Mouse (Mus musculus): ENCODE measurements around the gene Mbl2. TPM values are rescaled to one million over a fixed set of nuclear protein-coding genes. Genes with fewer than 3 reads are reported as not detected.

Mbl2 gene
- polyA plus RNA-seq (2012; rRNA removed) (0.65 and 0.86 TPM in 2 replicates), polyA plus RNA-seq (2014; fragmentation: Nextera tagmentation; extraction: Ambion mirVana) (1.5 and 2.3 TPM in 2 replicates)

DNA sequence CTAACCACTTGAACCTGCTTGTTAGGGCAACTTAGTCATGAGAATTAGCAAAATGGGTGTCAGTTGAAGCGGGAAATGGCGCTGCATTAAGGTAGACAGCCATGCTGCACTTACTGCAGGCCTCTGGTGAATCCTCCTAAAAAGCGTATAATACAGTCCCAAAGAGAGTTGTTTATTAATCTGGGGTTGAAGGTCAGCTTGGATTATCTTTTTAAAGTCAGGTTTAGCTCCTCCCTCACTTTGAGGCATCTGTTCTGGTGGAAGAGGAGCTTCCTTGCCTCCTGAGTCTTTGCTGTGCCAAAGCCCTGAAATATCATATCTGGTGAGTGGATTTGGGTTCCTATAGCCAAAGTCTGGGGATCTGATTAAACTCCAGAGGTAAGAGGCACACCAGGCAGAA lies at the start of gene Mbl2:
Gene Mbl2, plus strand, starts transcription at position 252 of the 400 bp plus-strand sequence.
- ATAC-seq (ENCODE audit: insufficient read depth) (no peak), DNase-seq (ENCODE audit: low read depth in 3 of 3, low spot score in 3 of 3) (no peak)
- Histone ChIP-seq H3K9me3 (ENCODE audit: control insufficient read depth, low read length) (no peaks in the 10 kb centered on the region), H3K4me3 (ENCODE audit: insufficient read depth in 1 of 2, low read depth in 2 of 2, low read length in 2 of 2) (no peak within 1 kb of the TSS), H3K4me1 (replicated peaks; ENCODE audit: control insufficient read depth in 2 of 2, insufficient read depth in 2 of 2, low read length in 1 of 2) (peaks cover 0 to 4% of the 10 kb centered on the region in 2 experiments; a peak in 1 of 4 replicates), H3K9ac (replicated peaks) (no peak within 1 kb of the TSS), H3K4me2 (ENCODE audit: low read depth) (no peak within 1 kb of the TSS), H3K36me3 (replicated peaks; ENCODE audit: control insufficient read depth, insufficient read depth, low read depth) (no peaks in the 10 kb centered on the region), H3K27ac (no peak within 1 kb of the TSS), H3K27me3 (ENCODE audit: control insufficient read depth, insufficient read depth, low read length) (no peaks in the 10 kb centered on the region)
- TF ChIP-seq CTCF (IDR thresholded peaks at IDR 0.05; ENCODE audit: low read depth) (no peak), EP300 (IDR thresholded peaks at IDR 0.05; ENCODE audit: low read depth) (no peak)
- WGBS (ENCODE audit: insufficient replicate concordance): 71% methylated on average over 3 of the region's 3 CpGs

DNA sequence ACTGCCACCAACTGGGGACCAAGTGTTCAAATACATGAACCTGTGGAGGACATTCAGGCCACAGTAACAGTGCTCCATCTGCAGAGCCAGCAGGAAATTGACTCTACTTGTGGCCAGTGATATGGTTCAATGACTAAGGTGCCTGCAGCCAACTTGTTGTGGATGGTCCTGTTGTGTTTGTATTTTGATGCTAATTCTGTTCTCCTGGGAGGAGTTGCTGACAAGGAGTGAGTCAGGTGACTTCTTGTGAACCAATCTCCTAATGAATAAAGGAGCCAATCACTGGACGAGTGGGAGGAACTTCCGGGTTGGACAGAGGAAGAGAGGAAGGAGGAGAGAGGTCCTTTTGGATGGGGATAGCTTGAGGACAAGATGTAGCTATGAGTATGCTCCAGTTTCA lies 47.2 kb upstream of the Mbl2 start:
- Histone ChIP-seq H3K27ac (no peak overlapping the region), H3K36me3 (replicated peaks; ENCODE audit: control insufficient read depth, insufficient read depth, low read depth) (no peaks in the 10 kb centered on the region), H3K4me1 (replicated peaks; ENCODE audit: control insufficient read depth in 2 of 2, insufficient read depth in 2 of 2, low read length in 1 of 2) (no peaks in the 10 kb centered on the region), H3K9me3 (ENCODE audit: control insufficient read depth, low read length) (no peaks in the 10 kb centered on the region), H3K9ac (replicated peaks) (no peak overlapping the region), H3K4me2 (ENCODE audit: low read depth) (no peak overlapping the region), H3K4me3 (ENCODE audit: insufficient read depth in 1 of 2, low read depth in 2 of 2, low read length in 2 of 2) (no peak overlapping the region), H3K27me3 (ENCODE audit: control insufficient read depth, insufficient read depth, low read length) (no peaks in the 10 kb centered on the region)
- ATAC-seq (ENCODE audit: insufficient read depth) (no peak), DNase-seq (ENCODE audit: low read depth in 3 of 3, low spot score in 3 of 3) (no peak)
- 69% methylated on average over 2 of the region's 2 CpGs for WGBS (ENCODE audit: insufficient replicate concordance)
- TF ChIP-seq EP300 (IDR thresholded peaks at IDR 0.05; ENCODE audit: low read depth) (no peak), CTCF (IDR thresholded peaks at IDR 0.05; ENCODE audit: low read depth) (no peak)

DNA sequence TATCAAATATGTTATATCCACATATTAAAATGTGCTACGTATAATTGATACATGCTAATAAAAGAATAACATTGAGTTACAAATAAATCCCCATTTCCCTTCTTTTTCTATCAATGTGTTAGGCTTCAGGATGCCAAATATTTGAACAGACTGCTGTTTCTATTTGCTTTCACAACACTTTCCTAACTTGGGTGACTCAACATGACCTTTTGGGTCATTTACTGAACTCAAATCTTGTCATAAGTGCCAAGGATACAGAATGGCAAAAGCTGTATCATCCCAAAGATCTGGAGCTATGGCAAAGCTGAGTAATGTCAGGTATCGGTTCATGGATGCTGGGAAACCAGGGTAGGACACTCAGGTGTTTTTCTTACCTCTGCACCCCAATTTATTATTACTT lies 45.5 kb upstream of the Mbl2 start:
- ATAC-seq (ENCODE audit: insufficient read depth) (no peak), DNase-seq (ENCODE audit: low read depth in 3 of 3, low spot score in 3 of 3) (peak in 1 of 3 experiments; percentile 20)
- no peak overlapping the region for H3K9ac ChIP-seq (replicated peaks)
- H3K9me3 ChIP-seq (ENCODE audit: control insufficient read depth, low read length): no peaks in the 10 kb centered on the region
- H3K4me2 ChIP-seq (ENCODE audit: low read depth): no peak overlapping the region
- no peaks in the 10 kb centered on the region for H3K27me3 ChIP-seq (ENCODE audit: control insufficient read depth, insufficient read depth, low read length)
- no peaks in the 10 kb centered on the region for H3K36me3 ChIP-seq (replicated peaks; ENCODE audit: control insufficient read depth, insufficient read depth, low read depth)
- WGBS (ENCODE audit: insufficient replicate concordance): 48% methylated on average over 2 of the region's 2 CpGs
- H3K4me1 ChIP-seq (replicated peaks; ENCODE audit: control insufficient read depth in 2 of 2, insufficient read depth in 2 of 2, low read length in 1 of 2): no peaks in the 10 kb centered on the region
- H3K4me3 ChIP-seq (ENCODE audit: insufficient read depth in 1 of 2, low read depth in 2 of 2, low read length in 2 of 2): no peak overlapping the region
- H3K27ac ChIP-seq: no peak overlapping the region
- no peak for TF ChIP-seq EP300 (IDR thresholded peaks at IDR 0.05; ENCODE audit: low read depth)
- TF ChIP-seq CTCF (IDR thresholded peaks at IDR 0.05; ENCODE audit: low read depth): no peak

DNA sequence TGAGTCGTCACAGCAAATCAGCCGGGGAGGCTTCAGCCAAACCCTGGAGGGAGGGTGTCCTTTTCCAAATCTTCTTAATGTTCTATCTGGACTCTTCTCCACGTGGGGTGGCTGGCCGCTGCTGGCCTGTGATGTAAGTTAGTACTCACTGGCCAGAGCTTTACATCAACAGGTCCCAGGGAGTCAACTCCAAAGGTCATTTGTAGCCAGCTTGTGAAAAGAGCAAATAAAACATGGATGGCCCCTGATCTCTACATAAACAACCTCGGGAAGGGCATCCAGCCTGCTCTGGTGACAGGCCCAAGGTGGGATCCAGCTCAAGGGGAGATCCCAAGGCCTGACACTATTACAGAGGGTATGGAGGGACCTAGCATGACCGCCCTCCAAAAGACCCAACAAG lies 37.7 kb upstream of the Mbl2 start:
- Histone ChIP-seq H3K27ac (0 out of 2 replicates have a peak overlapping the region, but pooled peaks have one; percentile 20), H3K4me2 (ENCODE audit: low read depth) (no peak overlapping the region), H3K36me3 (replicated peaks; ENCODE audit: control insufficient read depth, insufficient read depth, low read depth) (no peaks in the 10 kb centered on the region), H3K4me3 (ENCODE audit: insufficient read depth in 1 of 2, low read depth in 2 of 2, low read length in 2 of 2) (no peak overlapping the region), H3K4me1 (replicated peaks; ENCODE audit: control insufficient read depth in 2 of 2, insufficient read depth in 2 of 2, low read length in 1 of 2) (peaks cover 0 to 5% of the 10 kb centered on the region in 2 experiments; a peak in 2 of 4 replicates), H3K9me3 (ENCODE audit: control insufficient read depth, low read length) (no peaks in the 10 kb centered on the region), H3K27me3 (ENCODE audit: control insufficient read depth, insufficient read depth, low read length) (no peaks in the 10 kb centered on the region), H3K9ac (replicated peaks) (no peak overlapping the region)
- TF ChIP-seq EP300 (IDR thresholded peaks at IDR 0.05; ENCODE audit: low read depth) (no peak), CTCF (IDR thresholded peaks at IDR 0.05; ENCODE audit: low read depth) (no peak)
- DNase-seq (ENCODE audit: low read depth in 3 of 3, low spot score in 3 of 3): peak; percentile 23 to 39 (median 33)
- peak; percentile 66 for ATAC-seq (ENCODE audit: insufficient read depth)
- WGBS (ENCODE audit: insufficient replicate concordance): 60% methylated on average over 6 of the region's 6 CpGs

DNA sequence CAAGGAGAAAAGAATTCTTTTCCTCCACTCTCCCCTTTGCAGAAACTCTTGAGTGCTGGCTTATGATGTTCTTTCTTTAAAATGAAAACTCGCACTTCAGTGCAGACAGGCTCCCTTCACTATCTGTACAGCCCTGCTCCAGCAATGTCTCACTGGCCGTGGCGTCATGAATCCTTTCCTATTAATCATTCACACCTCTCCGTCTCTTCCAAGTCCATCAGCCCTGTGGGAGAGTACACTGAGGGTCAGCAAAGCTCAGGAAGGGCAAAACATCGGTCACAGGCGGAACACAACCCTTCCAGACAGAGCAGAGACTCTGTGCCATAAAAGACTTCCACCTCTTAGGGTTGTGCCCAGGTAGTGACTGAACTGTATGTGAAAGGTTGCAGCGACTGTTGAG lies 30.6 kb upstream of the Mbl2 start:
- no peaks in the 10 kb centered on the region for H3K9me3 ChIP-seq (ENCODE audit: control insufficient read depth, low read length)
- DNase-seq (ENCODE audit: low read depth in 3 of 3, low spot score in 3 of 3): no peak
- no peak for TF ChIP-seq EP300 (IDR thresholded peaks at IDR 0.05; ENCODE audit: low read depth)
- TF ChIP-seq CTCF (IDR thresholded peaks at IDR 0.05; ENCODE audit: low read depth): no peak
- H3K4me3 ChIP-seq (ENCODE audit: insufficient read depth in 1 of 2, low read depth in 2 of 2, low read length in 2 of 2): no peak overlapping the region
- no peak for ATAC-seq (ENCODE audit: insufficient read depth)
- no peak overlapping the region for H3K27ac ChIP-seq
- H3K36me3 ChIP-seq (replicated peaks; ENCODE audit: control insufficient read depth, insufficient read depth, low read depth): no peaks in the 10 kb centered on the region
- H3K9ac ChIP-seq (replicated peaks): no peak overlapping the region
- no peaks in the 10 kb centered on the region for H3K27me3 ChIP-seq (ENCODE audit: control insufficient read depth, insufficient read depth, low read length)
- H3K4me1 ChIP-seq (replicated peaks; ENCODE audit: control insufficient read depth in 2 of 2, insufficient read depth in 2 of 2, low read length in 1 of 2): peaks cover 0 to 4% of the 10 kb centered on the region in 2 experiments; a peak in 1 of 4 replicates
- WGBS (ENCODE audit: insufficient replicate concordance): 54% methylated on average over 7 of the region's 7 CpGs
- H3K4me2 ChIP-seq (ENCODE audit: low read depth): no peak overlapping the region

Measured in liver, embryonic 14.5 days (tissue).